Mouse (Mus musculus) mammary gland, adult 2 months (tissue): ENCODE measurements around the gene Tbx20. TPM values are rescaled to one million over a fixed set of nuclear protein-coding genes. Genes with fewer than 3 reads are reported as not detected.

ENCODE experiments used
- polyA plus RNA-seq: library from polyadenylated mRNA; depleted of rRNA; stranded (reverse); fragments of >200 nt; gene quantifications from 2 replicates; pipeline ENCODE4 v1.2.3, GENCODE M21; 2012; ENCODE audit warnings: low replicate concordance; rRNA removed

The Tbx20 gene
- not detected in 2 replicates for polyA plus RNA-seq

GRCm38 (mm10) chr9:24774160-24774969 lies at the start of gene Tbx20:
Gene Tbx20 (minus strand): TSS chr9:24774303.

DNA sequence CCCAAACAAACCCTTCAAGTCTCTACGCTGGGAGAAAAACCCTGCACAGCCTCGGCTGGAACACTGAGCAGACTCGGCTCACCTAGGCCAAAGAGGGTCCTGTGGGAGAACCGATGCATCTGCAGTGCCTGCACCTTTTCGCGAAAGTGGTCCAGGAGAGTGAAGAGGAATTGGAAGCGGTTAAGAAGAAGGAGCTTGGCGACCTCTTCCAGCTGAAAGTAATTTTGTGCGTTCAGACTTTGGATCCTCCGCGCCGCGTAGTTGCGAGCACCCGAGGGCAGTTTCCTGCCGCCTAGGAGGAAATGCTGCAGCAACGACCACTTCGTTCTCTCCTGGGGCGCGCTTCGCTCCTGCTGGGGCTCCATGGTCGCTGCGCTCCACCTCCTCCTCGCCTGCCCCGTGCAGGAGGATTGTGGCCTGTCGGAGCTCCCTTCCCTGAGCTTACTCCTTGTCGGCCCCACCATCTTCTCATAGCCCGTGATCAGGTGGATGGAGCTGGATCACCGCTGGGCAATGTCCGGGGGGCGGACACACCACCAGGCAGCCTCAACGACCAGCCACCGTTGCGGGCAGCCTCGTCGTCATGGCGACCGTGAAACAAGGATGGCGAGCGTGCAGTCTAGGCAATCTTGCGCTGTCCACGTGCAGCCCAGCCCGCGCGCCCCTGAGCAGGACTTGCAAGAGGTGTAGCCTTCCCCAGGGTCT lies 78.3 kb downstream of the Tbx20 start, which contains the start of gene Dpy19l2:
Gene Dpy19l2, minus strand, starts transcription at position 594 of the 705 bp plus-strand sequence.

Other genes with a start within 250 kb of the Tbx20 start
- not detected in 2 replicates for gene Cypt4, start 149.1 kb downstream of the Tbx20 start, polyA plus RNA-seq
- gene Dpy19l2, start 78.0 kb downstream of the Tbx20 start, polyA plus RNA-seq: 0.03 TPM in 1 of 2 replicates, not detected in the other